Mouse (Mus musculus) intestine, postnatal 0 days (tissue): Measurements from ENCODE around the gene Car2. TPM values are rescaled to one million over a fixed set of nuclear protein-coding genes. Genes with fewer than 3 reads are reported as not detected.

Experiments
- ATAC-seq: fragments of 200-750 bp; cut with Nextera tagmentation; 2 replicates; pipeline ENCODE4 v1.8.0; 2017; ENCODE audit warnings: mild to moderate bottlenecking, moderate TSS enrichment, moderate library complexity
- H3K27ac ChIP-seq: fragments of 300-500 bp; sonication (generic); 2 replicates; pipeline ENCODE4 v1.5.1; 2014; ENCODE audit warnings: mild to moderate bottlenecking, low read depth, low read length, moderate library complexity
- H3K27me3 ChIP-seq: fragments of 300-500 bp; sonication (generic); replicated peaks from 2 replicates; pipeline ENCODE4 v1.6.1; 2014; ENCODE audit warnings: low read length, mixed read lengths; ENCODE audit not compliant: control insufficient read depth, insufficient read depth
- H3K36me3 ChIP-seq: fragments of 300-500 bp; sonication (generic); 2 replicates; pipeline ENCODE4 v1.6.1; 2014; ENCODE audit warnings: mild to moderate bottlenecking, moderate library complexity; ENCODE audit not compliant: control insufficient read depth, insufficient read depth
- H3K4me1 ChIP-seq: fragments of 300-500 bp; sonication (generic); replicated peaks from 2 replicates; pipeline ENCODE4 v1.6.1; 2014; ENCODE audit warnings: antibody characterized with exemption, low read length, mixed read lengths; ENCODE audit not compliant: control insufficient read depth, insufficient read depth
- H3K4me2 ChIP-seq: fragments of 300-500 bp; sonication (generic); replicated peaks from 2 replicates; pipeline ENCODE4 v1.6.1; 2014; ENCODE audit warnings: low read depth, mild to moderate bottlenecking, moderate library complexity
- H3K4me3 ChIP-seq: fragments of 300-500 bp; sonication (generic); 2 replicates; pipeline ENCODE4 v1.5.1; 2014; ENCODE audit warnings: low read depth, low read length
- H3K9ac ChIP-seq: fragments of 300-500 bp; sonication (generic); 2 replicates; pipeline ENCODE4 v1.6.1; 2014; ENCODE audit warnings: mild to moderate bottlenecking, low read depth, low read length
- H3K9me3 ChIP-seq: fragments of 300-500 bp; sonication (generic); 2 replicates; pipeline ENCODE4 v1.6.1; 2016; ENCODE audit warnings: mixed run types; ENCODE audit not compliant: control insufficient read depth
- CTCF ChIP-seq: sonication (generic); IDR thresholded peaks from 2 replicates; pipeline ENCODE4 v1.5.1; 2016; ENCODE audit warnings: low read depth, mild to moderate bottlenecking, control low read depth, antibody characterized with exemption, moderate library complexity
- WGBS: fragments of 180-500 bp; shearing (Covaris S2); extraction: QIAGEN DNeasy Blood & Tissue Kit; methylation state at CpG from one replicate; pipeline ENCODE4 v1.1.7; 2014; 5-methylcytosine and 5-hydroxymethylcytosine counted together
- polyA plus RNA-seq: library from polyadenylated mRNA; unstranded; fragments of >200 nt; fragmentation: Nextera tagmentation; extraction: Ambion mirVana; gene quantifications from 2 replicates; pipeline ENCODE4 v1.2.1, GENCODE M21; 2015

Gene Car2
- polyA plus RNA-seq, 1 experiment from 2014 or later: 39.5 TPM

DNA sequence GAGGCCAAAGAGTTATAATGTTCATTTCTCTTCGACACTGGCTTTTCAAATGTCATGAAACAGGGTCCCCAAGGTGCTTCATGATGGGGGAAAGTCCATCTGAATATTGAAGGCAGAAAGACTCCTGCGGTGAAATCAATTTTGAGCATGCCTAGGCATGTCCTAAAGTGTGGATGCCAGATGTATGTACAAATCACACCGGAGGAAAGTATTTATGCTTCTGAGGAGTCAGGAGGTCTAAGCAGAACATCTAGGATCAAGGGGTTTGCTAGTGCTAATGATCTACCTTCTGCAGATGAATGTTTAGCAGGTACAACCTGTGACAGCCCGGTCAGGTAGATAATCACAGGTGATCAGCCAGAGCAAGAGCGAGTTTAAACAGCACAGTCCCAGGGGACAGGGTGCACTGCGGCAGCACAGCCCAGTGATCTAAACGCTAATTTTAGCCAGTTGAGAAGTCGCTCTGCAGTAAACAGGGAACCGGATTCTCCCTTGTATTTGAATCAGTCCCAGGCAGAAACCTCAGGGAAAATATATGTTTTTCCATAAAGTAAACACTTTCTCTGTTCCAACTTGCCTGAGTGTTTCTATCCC, 9.7 kb upstream of the Car2 start:
- Histone ChIP-seq H3K9me3 (no peaks in the 10 kb centered on the region), H3K36me3 (no peaks in the 10 kb centered on the region), H3K4me2 (no peak overlapping the region), H3K27me3 (no peaks in the 10 kb centered on the region), H3K9ac (no peak overlapping the region), H3K4me1 (no peaks in the 10 kb centered on the region), H3K27ac (no peak overlapping the region), H3K4me3 (no peak overlapping the region)
- no peak for ATAC-seq
- 56% methylated on average over 9 of the region's 9 CpGs for WGBS
- no peak for TF ChIP-seq CTCF

DNA sequence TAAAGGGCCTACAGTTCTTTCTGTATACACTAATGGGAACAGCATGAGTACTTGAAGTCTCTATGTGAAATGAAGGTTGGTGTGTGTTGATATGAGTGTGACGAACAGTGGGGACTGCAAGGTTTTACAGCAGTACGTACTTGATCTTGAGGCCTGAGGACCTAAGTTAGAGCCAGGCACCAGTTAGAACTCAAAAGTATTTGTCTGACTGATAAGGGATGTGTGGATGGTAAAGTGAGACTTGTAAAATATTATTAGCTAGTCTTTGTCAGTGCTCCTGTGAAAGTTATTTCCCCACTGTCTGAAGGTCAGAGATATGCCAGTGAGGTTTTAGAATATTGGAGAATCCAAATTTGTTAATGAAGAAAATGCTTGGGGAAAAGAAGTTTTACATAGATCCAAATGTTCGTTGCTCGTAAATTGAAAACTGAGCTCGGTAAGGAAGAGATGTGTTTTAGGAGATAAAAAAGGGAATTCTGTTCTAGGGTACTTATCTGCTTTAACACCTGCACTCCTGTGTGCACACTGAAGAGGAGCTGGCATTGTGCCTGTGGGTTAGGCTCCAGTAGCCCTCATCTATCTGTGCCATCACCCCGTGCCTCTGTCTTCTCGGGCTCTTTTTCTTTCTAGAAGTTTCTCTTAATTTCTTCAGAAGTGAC, 8.7 kb upstream of the Car2 start:
- no peak for TF ChIP-seq CTCF
- Histone ChIP-seq H3K27me3 (no peaks in the 10 kb centered on the region), H3K4me1 (no peaks in the 10 kb centered on the region), H3K9me3 (no peaks in the 10 kb centered on the region), H3K4me2 (no peak overlapping the region), H3K4me3 (no peak overlapping the region), H3K36me3 (no peaks in the 10 kb centered on the region), H3K27ac (no peak overlapping the region), H3K9ac (no peak overlapping the region)
- no peak for ATAC-seq
- 83% methylated on average over 7 of the region's 7 CpGs for WGBS

DNA sequence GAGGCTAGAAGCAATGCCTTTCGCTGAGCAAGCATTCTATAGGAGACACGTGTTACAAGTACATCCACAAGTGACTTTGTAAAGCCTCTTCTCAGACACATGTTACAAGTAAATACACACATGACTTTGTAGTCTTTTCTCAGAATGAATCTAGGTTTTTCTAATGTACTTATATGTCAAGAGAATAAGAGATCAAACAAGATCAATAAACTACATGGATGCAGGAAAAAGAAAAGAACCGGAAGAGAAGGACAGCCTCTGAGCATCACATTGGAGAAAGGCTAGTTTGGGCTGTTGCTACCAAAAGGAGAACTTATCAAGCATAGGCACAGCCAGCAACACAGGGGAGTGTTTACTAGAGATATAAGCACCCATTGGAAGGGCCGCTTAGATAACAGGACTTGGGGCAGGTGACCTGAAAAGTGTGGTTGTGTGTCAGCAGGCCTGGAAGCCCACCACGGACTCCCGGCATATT, 7.3 kb upstream of the Car2 start:
- Histone ChIP-seq H3K4me2 (no peak overlapping the region), H3K27ac (no peak overlapping the region), H3K9ac (no peak overlapping the region), H3K4me3 (no peak overlapping the region), H3K36me3 (no peaks in the 10 kb centered on the region), H3K9me3 (no peaks in the 10 kb centered on the region), H3K4me1 (no peaks in the 10 kb centered on the region), H3K27me3 (no peaks in the 10 kb centered on the region)
- WGBS: 73% methylated on average over 6 of the region's 6 CpGs
- ATAC-seq: no peak
- TF ChIP-seq CTCF: no peak

- H3K4me3 ChIP-seq: no peak overlapping the region
- H3K4me2 ChIP-seq: no peak overlapping the region
- no peak for ATAC-seq
- no peak for TF ChIP-seq CTCF
- H3K4me1 ChIP-seq: no peaks in the 10 kb centered on the region
- no peaks in the 10 kb centered on the region for H3K36me3 ChIP-seq
- 83% methylated on average over 3 of the region's 3 CpGs for WGBS
- no peak overlapping the region for H3K9ac ChIP-seq
- no peak overlapping the region for H3K27ac ChIP-seq
- no peaks in the 10 kb centered on the region for H3K9me3 ChIP-seq
- no peaks in the 10 kb centered on the region for H3K27me3 ChIP-seq
These were observed 6.8 kb upstream of the Car2 start for GRCm38 (mm10) chr3:14879293-14879692.

GRCm38 (mm10) chr3:14880277-14880676, 5.8 kb upstream of the Car2 start:
- no peaks in the 10 kb centered on the region for H3K9me3 ChIP-seq
- 65% methylated on average over 2 of the region's 2 CpGs for WGBS
- H3K27ac ChIP-seq: no peak overlapping the region
- H3K4me2 ChIP-seq: no peak overlapping the region
- ATAC-seq: no peak
- peaks cover 4% of the 10 kb centered on the region; the same call in 1 of the 2 replicates for H3K27me3 ChIP-seq
- H3K4me3 ChIP-seq: no peak overlapping the region
- no peaks in the 10 kb centered on the region for H3K36me3 ChIP-seq
- no peaks in the 10 kb centered on the region for H3K4me1 ChIP-seq
- TF ChIP-seq CTCF: no peak
- H3K9ac ChIP-seq: no peak overlapping the region

GRCm38 (mm10) chr3:14882005-14882404, 4.1 kb upstream of the Car2 start:
- no peak for ATAC-seq
- Histone ChIP-seq H3K27me3 (peaks cover 14% of the 10 kb centered on the region), H3K4me2 (no peak overlapping the region), H3K4me3 (no peak overlapping the region), H3K9ac (no peak overlapping the region), H3K27ac (no peak overlapping the region), H3K9me3 (no peaks in the 10 kb centered on the region), H3K4me1 (no peaks in the 10 kb centered on the region), H3K36me3 (no peaks in the 10 kb centered on the region)
- no peak for TF ChIP-seq CTCF
